Mouse (Mus musculus) A20 (cell line): ENCODE results near the gene Akap7.

Experiments used
- DNase-seq: peaks from one replicate; pipeline ENCODE4 v3.0.0-alpha.2; 2011; ENCODE audit warnings: low read depth, low spot score

Gene Akap7

DNA sequence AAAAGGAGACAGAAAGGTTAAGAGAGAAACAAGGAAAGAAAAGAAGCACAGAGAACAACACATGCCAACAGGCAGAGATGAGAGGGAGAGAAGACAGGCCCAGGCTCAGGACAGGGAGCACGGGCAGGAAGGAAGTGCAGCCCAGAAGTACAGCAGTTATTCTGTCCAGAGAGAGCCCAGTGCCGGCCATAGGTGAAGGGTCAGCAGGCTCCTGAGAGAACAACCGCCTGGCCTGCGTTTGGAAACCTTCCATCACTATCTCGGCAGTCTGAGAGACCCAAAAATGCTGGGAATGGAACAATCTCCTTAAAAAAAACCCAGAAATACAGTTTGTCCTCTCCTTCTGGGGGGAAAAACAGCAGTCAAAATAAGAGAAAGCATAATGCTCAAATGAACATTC lies 50.2 kb downstream of the Akap7 start:
- no peak for DNase-seq

DNA sequence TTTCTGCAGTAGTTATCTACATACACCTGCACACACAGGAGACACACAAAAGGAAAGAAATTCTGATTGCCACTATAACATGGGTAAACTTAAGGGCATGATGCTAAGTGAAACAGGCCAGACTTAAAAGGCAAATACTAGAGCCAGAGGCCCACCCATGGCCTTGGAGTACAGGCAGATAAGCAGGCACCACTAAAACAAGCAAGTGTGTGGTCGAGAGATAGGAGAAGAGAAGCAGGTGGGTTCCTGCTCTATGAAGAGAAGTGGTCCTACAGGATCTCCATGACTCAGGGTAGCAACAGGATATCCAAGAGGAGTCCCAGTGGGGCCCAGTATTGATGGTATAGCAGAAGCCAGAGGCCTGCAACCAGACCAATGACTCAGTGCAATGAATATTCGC lies 54.2 kb downstream of the Akap7 start:
- DNase-seq, result no peak

DNA sequence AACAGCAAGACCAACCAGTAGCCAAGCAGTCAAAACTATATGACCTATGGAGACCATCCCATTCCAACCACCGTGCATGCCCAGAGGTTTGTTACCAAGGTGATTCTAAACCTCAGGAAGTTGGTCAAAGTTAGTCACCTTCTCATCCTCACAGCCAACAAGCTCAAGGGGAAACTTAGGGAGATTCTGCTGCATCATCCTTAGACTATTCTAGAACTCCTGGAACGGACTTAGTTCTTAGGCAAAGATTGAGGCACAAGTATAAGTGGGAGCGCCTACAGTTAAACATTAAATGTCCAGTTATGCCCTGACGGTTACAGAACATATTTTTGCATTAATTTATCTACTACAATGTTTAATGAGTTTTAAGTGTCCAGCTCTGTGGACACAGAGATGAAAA lies 54.7 kb downstream of the Akap7 start:
- no peak for DNase-seq

DNA sequence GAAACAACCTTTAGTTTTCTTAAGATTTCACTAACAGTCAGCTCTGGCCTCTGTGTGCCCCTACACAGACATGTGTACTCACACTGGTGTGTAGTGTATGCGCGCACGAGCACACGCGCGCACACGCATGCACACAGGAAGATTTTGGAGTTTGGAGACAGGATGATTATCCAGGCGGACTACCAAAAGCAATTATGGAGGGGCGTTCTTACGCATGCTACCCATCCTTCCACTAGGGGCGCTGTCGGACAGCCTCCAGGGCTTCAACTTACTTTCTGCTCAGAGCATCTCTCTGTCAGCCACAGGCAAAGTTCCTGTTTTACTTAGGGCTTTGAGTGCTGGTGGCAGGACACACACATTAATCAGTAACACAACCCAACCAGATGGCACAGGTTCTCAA lies 57.6 kb downstream of the Akap7 start:
- peak; percentile 82 for DNase-seq

DNA sequence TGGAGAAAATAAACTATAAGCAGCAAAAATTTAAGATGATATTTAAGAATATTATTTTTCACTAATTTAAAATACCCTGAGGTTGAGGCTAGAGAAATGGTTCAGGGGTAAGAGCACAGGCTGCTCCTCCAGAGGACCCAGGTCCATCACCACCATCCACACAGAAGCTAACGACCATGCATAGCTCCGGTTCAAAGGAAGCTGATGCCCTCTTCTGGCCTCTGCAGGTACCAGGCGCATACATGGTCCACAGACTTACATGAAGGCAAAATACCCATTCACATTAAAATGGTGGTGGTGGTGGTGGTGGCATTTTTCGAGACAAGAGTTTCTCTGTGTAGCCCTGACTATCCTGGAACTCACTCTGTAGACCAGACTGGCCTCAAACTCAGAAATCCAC lies 61.5 kb downstream of the Akap7 start:
- peak; percentile 41 for DNase-seq

DNA sequence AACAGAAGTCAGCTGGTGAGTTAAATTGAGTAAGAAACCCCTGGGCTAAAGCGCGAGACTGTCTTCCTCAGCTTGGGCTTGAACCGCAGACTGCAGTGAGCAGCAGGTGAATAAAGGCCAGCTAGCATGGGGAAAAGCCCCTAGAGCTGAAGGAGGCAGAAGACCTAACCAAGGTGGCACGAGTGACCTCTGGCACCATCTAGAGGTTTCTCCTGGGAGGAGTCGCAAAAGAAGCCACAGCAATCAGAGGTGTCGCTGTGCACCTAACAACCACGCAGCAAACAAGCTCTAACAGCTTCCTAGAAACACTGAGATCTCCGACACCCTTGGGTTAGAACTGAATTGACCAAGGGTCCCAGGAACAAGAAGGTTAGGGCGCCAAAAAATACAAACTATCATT lies 68.5 kb downstream of the Akap7 start:
- DNase-seq, result peak; percentile 71

DNA sequence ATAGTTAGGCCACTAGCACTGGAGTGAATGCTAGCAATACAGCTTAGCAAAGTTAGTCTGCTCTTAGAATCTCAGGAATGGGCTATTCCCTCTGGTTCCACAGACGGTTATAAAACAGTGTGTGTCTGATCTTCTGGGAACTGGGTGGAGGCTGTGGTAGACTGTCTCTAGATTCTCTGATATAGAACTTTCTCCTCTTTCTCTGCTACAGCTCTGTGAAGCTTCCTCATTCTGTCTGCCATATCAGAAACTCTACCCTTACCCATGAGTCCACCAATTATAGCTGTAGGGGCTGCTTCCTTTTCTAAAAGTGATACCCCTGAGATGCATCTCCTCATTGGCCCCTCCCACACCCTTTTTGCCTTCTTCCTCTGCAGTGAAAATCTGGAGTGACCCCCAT lies 73.6 kb downstream of the Akap7 start:
- DNase-seq, result no peak

DNA sequence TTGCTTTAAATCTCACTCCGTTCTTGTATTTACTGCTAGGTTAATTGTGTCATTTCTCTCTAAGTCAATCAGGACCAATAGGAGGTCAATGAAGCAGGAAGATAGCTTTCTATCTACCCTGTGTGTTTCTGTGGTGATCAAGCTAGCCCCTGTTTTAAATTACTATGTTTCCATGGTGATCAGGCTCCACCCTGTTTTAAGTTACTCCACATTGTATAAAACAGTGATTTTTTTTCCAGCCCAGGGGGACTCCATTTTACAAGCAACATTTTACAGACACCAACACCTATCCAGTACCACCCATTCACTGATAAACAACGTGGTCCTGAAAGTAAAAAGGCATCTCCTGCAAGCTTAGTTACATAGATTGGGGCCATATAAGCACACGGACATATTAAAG lies 75.0 kb downstream of the Akap7 start:
- no peak for DNase-seq

DNA sequence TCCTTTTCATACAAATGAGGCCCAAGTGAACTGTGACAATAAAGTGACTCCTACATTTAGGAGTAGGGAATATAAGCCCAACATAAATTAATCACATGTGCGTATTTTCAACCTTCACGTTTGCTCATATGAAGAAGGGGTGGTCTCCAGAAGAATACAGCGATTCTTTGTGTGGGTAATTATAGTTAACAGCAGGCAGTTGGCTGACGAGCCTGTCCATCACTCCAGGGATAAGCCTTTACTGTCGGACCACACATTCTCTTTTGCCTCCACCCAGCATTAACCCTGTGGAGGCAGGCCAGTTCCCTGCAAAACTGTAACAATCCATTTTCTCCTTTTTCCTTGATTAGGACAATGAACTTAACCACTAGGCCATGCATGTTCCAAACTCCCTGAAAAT lies 76.3 kb downstream of the Akap7 start:
- no peak for DNase-seq

DNA sequence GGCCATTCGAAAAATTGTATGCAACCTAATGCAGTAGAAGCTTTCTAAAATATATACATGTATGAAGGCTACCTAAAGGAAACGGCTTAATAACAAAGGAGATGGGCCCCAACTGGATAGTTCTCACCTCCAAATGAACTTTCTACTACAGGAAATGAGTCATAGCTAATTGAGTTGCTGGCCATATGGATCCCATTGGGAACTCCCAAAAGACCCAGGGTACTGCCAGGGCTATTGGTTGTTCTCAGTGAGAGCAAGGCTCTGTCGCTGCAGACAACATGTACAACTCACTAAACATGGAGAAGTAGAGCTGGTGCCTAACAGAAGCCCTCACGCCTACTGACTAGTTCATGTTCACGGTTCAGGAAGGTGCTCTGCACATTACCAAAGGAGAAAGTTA lies 83.3 kb downstream of the Akap7 start:
- no peak for DNase-seq

DNA sequence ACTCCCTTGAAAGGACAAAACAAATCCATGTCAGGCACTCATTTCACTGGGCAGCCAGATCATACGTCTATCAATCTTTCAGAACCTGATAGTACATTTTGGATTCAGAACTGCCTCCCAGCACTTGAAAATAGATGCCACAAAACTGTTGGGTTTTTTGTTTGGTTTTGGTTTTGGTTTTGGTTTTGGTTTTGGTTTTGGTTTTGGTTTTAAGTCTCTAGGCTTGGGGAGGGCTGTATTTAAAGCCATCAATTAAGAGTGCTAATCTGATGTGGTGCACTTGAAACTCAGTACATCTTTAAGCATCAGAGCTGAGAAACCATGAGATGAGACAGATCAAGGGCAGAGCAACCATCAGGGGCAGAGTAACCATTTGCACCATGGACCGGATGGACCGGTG lies 86.9 kb downstream of the Akap7 start:
- DNase-seq, result no peak

DNA sequence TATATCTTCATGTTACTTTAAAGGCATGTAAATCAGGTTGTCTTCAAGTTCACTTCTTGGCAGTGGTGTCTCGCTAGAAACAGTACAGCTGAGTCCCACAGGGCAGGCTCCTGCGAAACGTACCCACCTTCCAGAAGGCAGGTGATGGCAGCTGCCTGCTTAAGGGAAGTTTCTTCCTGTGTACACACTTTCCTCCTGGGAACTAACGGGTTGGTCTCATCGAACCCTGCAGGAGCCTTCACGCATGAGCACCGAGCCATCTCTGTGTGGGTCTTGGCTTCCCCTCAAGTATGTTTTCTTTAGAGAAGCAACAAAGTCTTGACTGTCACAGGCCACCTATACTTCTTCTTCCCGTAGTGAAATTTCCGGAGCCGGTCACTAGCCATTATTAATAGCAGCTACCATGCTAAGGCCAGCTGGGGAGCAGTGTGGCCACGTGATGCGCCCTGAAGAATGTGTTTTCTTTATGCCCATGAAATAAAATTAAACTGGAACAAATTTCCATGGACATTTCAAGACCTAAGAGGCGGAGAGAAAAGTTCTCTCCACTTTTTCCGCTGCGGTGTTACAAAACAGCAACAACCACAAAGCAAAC lies 87.7 kb downstream of the Akap7 start:
- DNase-seq, result no peak

DNA sequence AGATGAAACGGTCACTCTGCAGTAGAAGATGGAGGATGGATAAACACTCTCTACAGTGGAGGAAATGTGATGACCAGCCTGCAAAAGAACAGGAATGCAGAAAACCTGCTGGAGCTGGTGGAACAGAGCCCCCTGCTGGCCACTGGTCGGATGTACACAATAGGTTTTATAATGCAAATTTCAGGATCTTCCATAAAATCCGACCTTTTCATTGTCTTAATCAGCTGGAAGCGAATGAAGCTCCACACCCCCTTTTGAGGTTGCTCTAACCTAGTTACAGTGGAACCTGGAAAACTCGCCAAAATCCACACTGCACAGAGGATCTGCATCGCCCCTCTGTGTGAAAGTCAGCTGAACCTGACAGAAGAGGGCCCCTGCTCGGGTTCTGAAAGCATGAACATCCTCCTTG lies 88.4 kb downstream of the Akap7 start:
- DNase-seq, result peak; percentile 53

DNA sequence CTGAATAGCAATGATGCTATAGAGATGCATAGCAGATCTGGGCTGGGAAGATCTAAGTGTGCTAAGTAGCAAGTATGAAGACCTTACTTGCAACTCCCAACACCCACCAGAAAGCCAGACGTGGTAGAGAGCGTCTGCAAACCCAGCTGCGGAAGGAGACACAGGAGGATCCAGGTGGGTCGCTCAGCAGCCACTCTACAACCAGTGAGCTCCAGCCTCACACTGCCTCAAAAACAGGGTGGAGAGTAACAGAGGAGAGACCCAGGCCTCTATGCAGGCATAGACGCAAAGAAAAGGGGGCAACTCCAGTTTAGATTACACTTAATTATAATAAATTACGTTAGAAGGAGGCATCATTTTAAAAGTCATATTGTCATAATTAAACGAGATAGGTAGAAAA lies 88.9 kb downstream of the Akap7 start:
- DNase-seq, result no peak

DNA sequence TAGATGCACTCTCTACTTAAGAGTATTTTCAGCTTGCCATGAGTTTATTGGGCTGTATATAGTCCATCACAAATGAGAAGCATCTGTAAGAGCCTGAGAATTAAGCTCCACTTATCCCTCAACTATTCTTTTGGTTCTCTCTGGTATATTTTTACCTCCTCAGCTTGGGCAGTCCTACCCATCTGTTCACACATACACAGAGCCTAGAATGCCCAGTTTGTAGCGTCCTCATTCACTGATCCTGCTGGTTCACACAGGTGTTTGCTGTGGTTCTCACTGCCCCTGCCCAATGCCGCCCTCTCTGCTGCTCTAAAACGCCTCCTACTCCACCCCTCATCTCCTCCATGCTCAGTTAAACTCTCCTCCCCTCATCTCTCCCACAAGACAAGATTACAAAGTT lies 91.7 kb downstream of the Akap7 start:
- DNase-seq, result no peak

DNA sequence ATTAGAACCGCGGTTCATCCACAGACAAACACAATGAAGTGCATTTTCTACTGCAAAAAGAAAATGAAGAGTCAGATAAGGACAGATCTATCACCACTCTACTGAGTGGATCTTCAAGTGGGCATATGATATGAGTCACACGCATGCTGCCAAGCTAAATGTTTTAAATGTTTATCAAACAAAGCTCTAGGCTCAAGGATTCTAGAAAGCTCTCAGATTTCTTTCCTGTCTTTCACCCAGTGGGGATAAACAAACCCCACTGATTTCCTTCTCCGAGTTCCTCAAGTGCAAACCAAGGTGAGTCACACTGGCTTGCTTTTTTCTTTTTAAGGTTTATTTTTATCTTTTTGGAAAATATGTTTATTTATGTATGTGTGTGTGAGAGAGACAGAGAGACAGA lies 94.0 kb downstream of the Akap7 start:
- no peak for DNase-seq

DNA sequence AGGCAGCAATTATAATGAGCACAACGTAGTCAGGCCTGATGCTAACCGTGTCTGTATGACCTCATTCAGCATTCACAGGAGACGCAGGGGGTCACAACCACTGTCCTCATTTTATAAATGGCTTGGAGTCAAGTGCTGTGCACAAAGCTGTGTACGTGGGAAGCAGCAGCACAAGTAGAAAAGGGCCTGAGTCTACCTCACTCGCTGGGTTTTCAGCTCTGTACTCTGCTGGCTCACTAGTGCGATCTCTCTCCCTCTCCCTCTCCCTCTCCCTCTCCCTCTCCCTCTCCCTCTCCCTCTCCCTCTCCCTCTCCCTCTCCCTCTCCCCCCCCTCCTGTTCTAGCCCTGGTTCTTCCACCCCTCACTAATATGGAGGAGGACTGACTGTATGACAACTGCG lies 99.1 kb downstream of the Akap7 start:
- DNase-seq, result no peak

DNA sequence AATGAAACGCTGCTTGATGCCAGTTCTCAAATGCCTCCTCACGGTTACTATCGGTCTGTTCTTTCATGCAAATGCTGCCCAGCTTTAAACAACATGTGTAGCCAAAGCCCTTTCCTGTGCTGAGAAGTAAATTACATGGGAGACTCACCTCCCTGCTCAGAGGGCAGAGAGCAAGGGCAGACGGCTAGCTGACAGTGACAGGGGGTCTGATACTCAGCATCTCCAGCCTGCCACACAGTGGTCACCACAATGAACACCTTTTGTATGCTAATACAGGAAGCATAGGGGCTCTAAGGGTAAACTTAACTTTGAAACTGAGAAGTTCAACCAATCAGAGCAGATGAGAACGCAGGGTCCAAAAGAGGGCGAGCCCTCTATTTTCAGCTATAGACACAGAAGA lies 99.8 kb downstream of the Akap7 start:
- no peak for DNase-seq

DNA sequence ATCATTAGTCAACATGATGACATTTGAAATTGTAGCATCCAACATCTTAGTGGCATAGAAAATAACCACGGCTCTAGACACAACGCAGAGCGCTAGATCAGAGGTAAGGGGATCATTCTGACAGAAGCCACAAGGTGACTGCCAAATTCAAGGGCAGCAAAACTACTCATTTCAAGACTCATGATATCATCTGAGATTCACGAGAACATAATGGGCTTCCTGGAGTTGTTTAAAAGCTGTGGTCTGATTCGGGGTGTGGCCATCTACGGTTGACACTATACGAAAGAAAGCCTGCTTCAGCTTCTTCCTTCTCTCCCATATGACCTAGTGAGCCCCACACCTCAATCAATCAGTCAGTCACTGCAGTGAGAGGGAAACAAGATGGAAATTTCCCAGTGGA lies 107.0 kb downstream of the Akap7 start:
- DNase-seq, result no peak

DNA sequence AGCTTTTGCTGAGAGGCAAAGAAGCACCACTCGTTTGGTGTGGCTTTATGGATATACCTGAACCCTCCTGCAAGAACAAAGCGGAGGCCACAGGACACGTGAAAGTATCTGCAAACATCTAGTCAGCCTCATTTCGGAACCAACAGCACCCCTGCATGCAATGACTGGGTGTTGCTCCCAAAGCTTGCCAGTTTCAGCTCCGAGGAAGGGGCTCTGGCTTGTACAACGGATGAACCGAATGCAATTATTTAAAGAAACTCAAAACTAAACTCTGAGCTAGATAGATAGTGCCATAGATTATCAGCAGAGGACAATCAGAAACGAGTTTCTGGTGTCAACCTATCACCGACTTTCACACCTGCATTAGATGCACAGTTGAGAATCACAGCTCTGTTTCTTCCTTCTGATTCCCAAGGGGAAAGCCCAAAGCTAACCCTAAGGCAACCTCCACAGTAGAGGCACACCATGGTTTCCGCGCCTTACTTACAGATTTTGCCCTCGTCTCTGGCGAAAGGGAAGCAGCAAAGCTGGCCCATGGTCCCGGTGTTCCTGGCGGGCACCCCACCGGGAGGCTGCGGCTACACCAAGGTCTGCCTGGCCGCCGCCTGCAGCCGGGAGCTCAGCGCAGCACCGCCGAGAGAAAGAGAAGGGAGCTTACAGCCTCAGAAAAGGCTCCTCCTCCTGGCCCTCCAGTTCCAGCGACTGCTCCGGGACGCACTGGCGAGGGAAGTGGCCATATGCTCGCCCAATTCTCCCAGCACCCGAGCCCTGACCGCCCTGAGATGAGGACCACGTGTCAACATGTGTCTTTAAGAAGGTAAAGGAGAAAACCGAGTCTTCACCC lies 107.9 kb downstream of the Akap7 start:
- no peak for DNase-seq

DNA sequence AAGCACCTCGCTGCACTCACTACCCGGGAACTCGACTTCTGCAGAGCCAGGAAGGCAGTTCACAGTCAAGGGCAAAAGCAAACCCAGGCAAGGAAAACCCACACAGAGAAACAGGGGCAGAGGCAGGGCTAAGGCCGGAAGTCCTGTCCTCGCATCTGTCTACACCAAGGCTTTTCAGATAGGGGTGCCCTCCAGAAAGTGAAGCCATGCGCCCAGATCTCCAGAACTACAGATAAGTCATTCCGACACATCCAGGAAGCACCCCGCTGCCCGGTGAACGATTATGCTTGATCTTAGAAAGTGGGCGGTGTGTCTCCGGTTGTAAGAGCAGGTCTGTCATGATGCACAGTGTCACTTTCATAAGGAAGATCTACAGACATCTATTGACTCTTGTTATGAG lies 109.1 kb downstream of the Akap7 start:
- no peak for DNase-seq

DNA sequence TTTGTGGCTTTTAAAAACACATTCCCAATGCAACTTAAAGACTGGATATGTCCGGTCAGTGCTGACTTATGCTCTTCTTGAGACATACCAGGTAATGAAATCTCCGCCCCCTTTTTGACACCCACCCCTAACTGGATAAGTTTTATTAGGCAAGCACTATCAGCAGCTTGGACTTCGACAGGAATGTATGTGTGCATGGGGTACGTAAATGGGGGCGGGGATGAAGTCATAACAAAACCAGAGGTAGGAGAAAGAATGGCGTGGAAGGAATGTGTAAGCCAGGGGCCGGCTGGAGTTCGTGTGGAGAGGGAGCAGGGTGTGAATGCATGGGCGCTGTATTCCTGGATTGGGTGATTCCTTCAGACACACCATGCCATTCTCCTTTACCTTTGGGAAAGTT lies 109.6 kb downstream of the Akap7 start:
- no peak for DNase-seq

DNA sequence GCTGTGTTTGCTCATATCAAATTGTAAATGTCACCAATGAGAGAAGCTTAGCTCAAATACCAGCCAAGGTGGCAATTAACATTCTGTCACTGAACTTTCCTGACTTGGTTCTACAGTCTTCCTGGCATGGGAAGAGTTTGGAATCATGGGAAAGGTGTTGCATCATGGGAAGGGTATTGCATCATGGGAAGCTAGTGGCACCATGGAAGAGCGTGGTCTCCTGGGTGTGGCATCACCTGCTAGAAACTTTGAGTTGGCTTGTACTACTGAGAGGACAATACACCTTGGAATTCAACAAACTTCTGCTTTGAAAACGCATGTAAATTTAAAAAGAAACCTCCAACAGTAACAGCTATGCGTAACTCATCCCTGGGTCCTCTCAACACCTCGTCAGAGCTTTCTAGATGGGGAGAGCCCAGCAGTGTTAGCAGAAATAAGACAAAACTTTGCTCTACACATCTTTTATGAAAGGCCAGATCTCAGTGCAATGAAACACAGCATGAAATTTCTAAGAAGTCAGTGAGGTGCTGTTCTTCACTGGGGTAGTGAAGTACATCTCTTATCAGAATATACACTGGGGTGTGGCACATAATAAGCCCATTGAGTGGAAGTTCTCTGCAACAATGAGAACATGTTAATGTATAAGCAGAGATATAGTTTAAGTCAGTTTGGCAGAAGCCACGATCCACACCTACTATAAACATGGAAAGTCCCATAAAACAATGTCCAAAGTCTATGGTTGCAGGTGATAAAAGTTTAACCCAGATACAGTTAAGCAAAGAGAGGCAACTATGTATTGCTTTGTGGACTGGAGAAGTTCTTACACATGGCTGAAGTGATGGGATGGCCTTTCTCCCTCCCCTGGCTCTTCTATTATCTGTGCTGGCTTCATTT lies 115.2 kb downstream of the Akap7 start:
- no peak for DNase-seq
